Mouse (Mus musculus): ENCODE measurements at regions not wholly inside any gene's neighbourhood (a gene's known extent, or its start where the extent isn't known, plus 50 kb on each side); places are given as distances from the start of the nearest gene placed in this dataset.

GRCm38 (mm10) chr12:77155626-77156025 is 82.3 kb upstream of the Fut8 start:
- no peak overlapping the region for H3K9ac ChIP-seq (ENCODE audit: low read length)
- no peak overlapping the region for H3K27ac ChIP-seq (replicated peaks; ENCODE audit: low read depth, low read length)
- H3K9me3 ChIP-seq (ENCODE audit: control insufficient read depth, low read length): no peaks in the 10 kb centered on the region
- no peak for DNase-seq (ENCODE audit: low spot score)
- no peak overlapping the region for H3K4me3 ChIP-seq (ENCODE audit: low read depth, low read length)
- 70% methylated on average over 6 of the region's 6 CpGs for WGBS
- H3K36me3 ChIP-seq (ENCODE audit: control insufficient read depth, insufficient read depth, low read length): no peaks in the 10 kb centered on the region
- ATAC-seq (ENCODE audit: insufficient number of reproducible peaks, low FRiP score, low TSS enrichment, low read depth): no peak
- H3K27me3 ChIP-seq (ENCODE audit: control insufficient read depth, insufficient read depth, low read length): no peaks in the 10 kb centered on the region
- H3K4me2 ChIP-seq (ENCODE audit: low read depth, severe bottlenecking): no peak overlapping the region
- H3K4me1 ChIP-seq (ENCODE audit: control insufficient read depth, insufficient read depth, low read length): no peaks in the 10 kb centered on the region

- no peak for ATAC-seq (ENCODE audit: insufficient number of reproducible peaks, low FRiP score, low TSS enrichment, low read depth)
- Histone ChIP-seq H3K9ac (ENCODE audit: low read length) (no peak overlapping the region), H3K27me3 (ENCODE audit: control insufficient read depth, insufficient read depth, low read length) (no peaks in the 10 kb centered on the region), H3K27ac (replicated peaks; ENCODE audit: low read depth, low read length) (no peak overlapping the region), H3K4me2 (ENCODE audit: low read depth, severe bottlenecking) (no peak overlapping the region), H3K4me3 (ENCODE audit: low read depth, low read length) (no peak overlapping the region), H3K36me3 (ENCODE audit: control insufficient read depth, insufficient read depth, low read length) (no peaks in the 10 kb centered on the region), H3K4me1 (ENCODE audit: control insufficient read depth, insufficient read depth, low read length) (no peaks in the 10 kb centered on the region), H3K9me3 (ENCODE audit: control insufficient read depth, low read length) (no peaks in the 10 kb centered on the region)
- 63% methylated on average over 2 of the region's 2 CpGs for WGBS
- DNase-seq (ENCODE audit: low spot score): no peak
These were observed 86.5 kb upstream of the Fut8 start for GRCm38 (mm10) chr12:77151471-77151870.

DNA sequence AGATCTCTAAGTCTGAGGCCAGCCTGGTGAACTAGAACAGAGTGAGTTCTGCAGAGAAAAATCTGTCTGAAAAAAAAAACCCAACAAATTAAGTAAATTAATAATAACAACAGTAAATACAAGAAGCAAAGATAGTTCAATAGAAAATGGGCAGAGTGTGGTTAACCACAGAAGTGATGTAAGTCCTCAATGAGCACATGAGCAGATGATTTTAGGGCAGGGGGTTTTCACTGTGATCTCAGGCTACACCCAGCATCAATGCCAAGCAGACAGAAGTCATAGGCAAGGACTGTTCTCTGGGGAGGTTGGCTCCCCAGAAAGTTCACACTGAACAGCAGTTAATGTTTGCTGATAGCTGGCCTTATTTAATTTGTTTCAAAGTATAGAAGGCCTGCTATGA is 88.1 kb upstream of the Fut8 start:
- no peak overlapping the region for H3K9ac ChIP-seq (ENCODE audit: low read length)
- DNase-seq (ENCODE audit: low spot score): no peak
- no peaks in the 10 kb centered on the region for H3K36me3 ChIP-seq (ENCODE audit: control insufficient read depth, insufficient read depth, low read length)
- ATAC-seq (ENCODE audit: insufficient number of reproducible peaks, low FRiP score, low TSS enrichment, low read depth): no peak
- no peak overlapping the region for H3K4me3 ChIP-seq (ENCODE audit: low read depth, low read length)
- H3K4me2 ChIP-seq (ENCODE audit: low read depth, severe bottlenecking): no peak overlapping the region
- H3K27me3 ChIP-seq (ENCODE audit: control insufficient read depth, insufficient read depth, low read length): no peaks in the 10 kb centered on the region
- no peaks in the 10 kb centered on the region for H3K9me3 ChIP-seq (ENCODE audit: control insufficient read depth, low read length)
- no peak overlapping the region for H3K27ac ChIP-seq (replicated peaks; ENCODE audit: low read depth, low read length)
- no peaks in the 10 kb centered on the region for H3K4me1 ChIP-seq (ENCODE audit: control insufficient read depth, insufficient read depth, low read length)

- whole genome bisulfite sequencing: 94% methylated on average over 2 of the region's 2 CpGs
These were observed 89.8 kb upstream of the Fut8 start for GRCm38 (mm10) chr12:77148146-77148545.

GRCm38 (mm10) chr12:77143958-77144357 is 94.0 kb upstream of the Fut8 start:
- Histone ChIP-seq H3K4me1 (ENCODE audit: control insufficient read depth, insufficient read depth, low read length) (no peaks in the 10 kb centered on the region), H3K4me2 (ENCODE audit: low read depth, severe bottlenecking) (no peak overlapping the region), H3K27ac (replicated peaks; ENCODE audit: low read depth, low read length) (no peak overlapping the region), H3K27me3 (ENCODE audit: control insufficient read depth, insufficient read depth, low read length) (no peaks in the 10 kb centered on the region), H3K36me3 (ENCODE audit: control insufficient read depth, insufficient read depth, low read length) (no peaks in the 10 kb centered on the region), H3K9ac (ENCODE audit: low read length) (no peak overlapping the region), H3K4me3 (ENCODE audit: low read depth, low read length) (no peak overlapping the region), H3K9me3 (ENCODE audit: control insufficient read depth, low read length) (no peaks in the 10 kb centered on the region)
- DNase-seq (ENCODE audit: low spot score): no peak
- ATAC-seq (ENCODE audit: insufficient number of reproducible peaks, low FRiP score, low TSS enrichment, low read depth): no peak
- WGBS: 43% methylated on average over 3 of the region's 3 CpGs

More at GRCm38 (mm10) chr12:77148146-77148545, 89.8 kb upstream of the Fut8 start:
- no peaks in the 10 kb centered on the region for H3K4me1 ChIP-seq (ENCODE audit: control insufficient read depth, insufficient read depth, low read length)
- H3K4me2 ChIP-seq (ENCODE audit: low read depth, severe bottlenecking): no peak overlapping the region
- ATAC-seq (ENCODE audit: insufficient number of reproducible peaks, low FRiP score, low TSS enrichment, low read depth): no peak
- H3K36me3 ChIP-seq (ENCODE audit: control insufficient read depth, insufficient read depth, low read length): no peaks in the 10 kb centered on the region
- no peak overlapping the region for H3K27ac ChIP-seq (replicated peaks; ENCODE audit: low read depth, low read length)
- H3K4me3 ChIP-seq (ENCODE audit: low read depth, low read length): no peak overlapping the region
- H3K9ac ChIP-seq (ENCODE audit: low read length): no peak overlapping the region
- no peaks in the 10 kb centered on the region for H3K9me3 ChIP-seq (ENCODE audit: control insufficient read depth, low read length)
- DNase-seq (ENCODE audit: low spot score): no peak
- H3K27me3 ChIP-seq (ENCODE audit: control insufficient read depth, insufficient read depth, low read length): no peaks in the 10 kb centered on the region

- H3K9ac ChIP-seq (ENCODE audit: low read length): no peak overlapping the region
- H3K4me1 ChIP-seq (ENCODE audit: control insufficient read depth, insufficient read depth, low read length): no peaks in the 10 kb centered on the region
- no peaks in the 10 kb centered on the region for H3K9me3 ChIP-seq (ENCODE audit: control insufficient read depth, low read length)
- no peaks in the 10 kb centered on the region for H3K36me3 ChIP-seq (ENCODE audit: control insufficient read depth, insufficient read depth, low read length)
- H3K4me2 ChIP-seq (ENCODE audit: low read depth, severe bottlenecking): no peak overlapping the region
- no peaks in the 10 kb centered on the region for H3K27me3 ChIP-seq (ENCODE audit: control insufficient read depth, insufficient read depth, low read length)
- WGBS: 44% methylated on average over 6 of the region's 6 CpGs
- DNase-seq (ENCODE audit: low spot score): no peak
- no peak overlapping the region for H3K4me3 ChIP-seq (ENCODE audit: low read depth, low read length)
- ATAC-seq (ENCODE audit: insufficient number of reproducible peaks, low FRiP score, low TSS enrichment, low read depth): no peak
- H3K27ac ChIP-seq (replicated peaks; ENCODE audit: low read depth, low read length): no peak overlapping the region
These were observed 94.4 kb upstream of the Fut8 start for GRCm38 (mm10) chr12:77143521-77143920.

- Histone ChIP-seq H3K27me3 (ENCODE audit: control insufficient read depth, insufficient read depth, low read length) (no peaks in the 10 kb centered on the region), H3K9me3 (ENCODE audit: control insufficient read depth, low read length) (no peaks in the 10 kb centered on the region), H3K4me2 (ENCODE audit: low read depth, severe bottlenecking) (no peak overlapping the region), H3K27ac (replicated peaks; ENCODE audit: low read depth, low read length) (no peak overlapping the region), H3K4me1 (ENCODE audit: control insufficient read depth, insufficient read depth, low read length) (no peaks in the 10 kb centered on the region), H3K4me3 (ENCODE audit: low read depth, low read length) (no peak overlapping the region), H3K36me3 (ENCODE audit: control insufficient read depth, insufficient read depth, low read length) (no peaks in the 10 kb centered on the region), H3K9ac (ENCODE audit: low read length) (no peak overlapping the region)
- DNase-seq (ENCODE audit: low spot score) (no peak), ATAC-seq (ENCODE audit: insufficient number of reproducible peaks, low FRiP score, low TSS enrichment, low read depth) (no peak)
- WGBS: 89% methylated on average over 12 of the region's 12 CpGs
These were observed 94.8 kb upstream of the Fut8 start for GRCm38 (mm10) chr12:77143105-77143504.

GRCm38 (mm10) chr12:77142224-77142623 is 95.7 kb upstream of the Fut8 start:
- ATAC-seq (ENCODE audit: insufficient number of reproducible peaks, low FRiP score, low TSS enrichment, low read depth): no peak
- no peak overlapping the region for H3K9ac ChIP-seq (ENCODE audit: low read length)
- WGBS: 81% methylated on average over 4 of the region's 4 CpGs

More at GRCm38 (mm10) chr12:77142224-77142623, 95.7 kb upstream of the Fut8 start:
- DNase-seq (ENCODE audit: low spot score): no peak
- Histone ChIP-seq H3K36me3 (ENCODE audit: control insufficient read depth, insufficient read depth, low read length) (no peaks in the 10 kb centered on the region), H3K4me2 (ENCODE audit: low read depth, severe bottlenecking) (no peak overlapping the region), H3K4me3 (ENCODE audit: low read depth, low read length) (no peak overlapping the region), H3K4me1 (ENCODE audit: control insufficient read depth, insufficient read depth, low read length) (no peaks in the 10 kb centered on the region), H3K27ac (replicated peaks; ENCODE audit: low read depth, low read length) (no peak overlapping the region), H3K27me3 (ENCODE audit: control insufficient read depth, insufficient read depth, low read length) (no peaks in the 10 kb centered on the region), H3K9me3 (ENCODE audit: control insufficient read depth, low read length) (no peaks in the 10 kb centered on the region)

Data from limb, embryonic 11.5 days (tissue).